Mouse (Mus musculus) MEL (cell line): Measurements from ENCODE around the gene Npc2. TPM values are rescaled to one million over a fixed set of nuclear protein-coding genes. Genes with fewer than 3 reads are reported as not detected.

Experiments used
- DNase-seq: peaks from one replicate; pipeline ENCODE4 v3.0.0; 2011; ENCODE audit warnings: low read depth, low spot score
- H3K27ac ChIP-seq: 2 replicates; pipeline ENCODE4 v1.5.1; 2012; ENCODE audit warnings: low read depth, mild to moderate bottlenecking, control low read depth, low read length, moderate library complexity; ENCODE audit not compliant: control insufficient read depth
- H3K27me3 ChIP-seq, 2 experiments: fragments of 150-350 bp in 1 of 2; sonication (generic) in 1 of 2; 2 replicates each; pipeline ENCODE4 v1.6.1; 2012; ENCODE audit warnings: low read length in 2 of 2, mild to moderate bottlenecking in 2 of 2, improper control_type of control experiment in 1 of 2, moderate library complexity in 1 of 2; ENCODE audit not compliant: insufficient read depth in 2 of 2, control insufficient read depth in 1 of 2
- H3K36me3 ChIP-seq, 2 experiments: 2 replicates each; pipeline ENCODE4 v1.6.1; 2012 to 2014; ENCODE audit warnings: low read length in 2 of 2, improper control_type of control experiment in 1 of 2, inconsistent platforms in 1 of 2, mild to moderate bottlenecking in 1 of 2; ENCODE audit not compliant: insufficient read depth in 2 of 2, control insufficient read depth in 1 of 2
- H3K4me1 ChIP-seq, 2 experiments: fragments of 150-350 bp in 1 of 2; sonication (generic) in 1 of 2; 2 replicates each; pipeline ENCODE4 v1.6.1; 2012; ENCODE audit warnings: low read length in 2 of 2, improper control_type of control experiment in 1 of 2, mild to moderate bottlenecking in 1 of 2; ENCODE audit not compliant: insufficient read depth in 2 of 2, control insufficient read depth in 1 of 2
- H3K4me3 ChIP-seq, 2 experiments: fragments of 150-350 bp in 1 of 2; sonication (generic) in 1 of 2; 2 replicates each; pipeline ENCODE4 v1.5.1; 2012; ENCODE audit warnings: low read depth in 2 of 2, low read length in 2 of 2, mild to moderate bottlenecking in 2 of 2, moderate library complexity in 2 of 2, control low read depth in 1 of 2, improper control_type of control experiment in 1 of 2; ENCODE audit not compliant: control insufficient read depth in 1 of 2, insufficient read depth in 1 of 2
- H3K79me2 ChIP-seq: 2 replicates; pipeline ENCODE4 v1.6.1; 2012; ENCODE audit warnings: mild to moderate bottlenecking, low read length, moderate library complexity; ENCODE audit not compliant: control insufficient read depth, poor library complexity, insufficient read depth
- H3K9ac ChIP-seq: 2 replicates; pipeline ENCODE4 v1.6.1; 2012; ENCODE audit warnings: low read depth, mild to moderate bottlenecking, control low read depth, low read length, moderate library complexity; ENCODE audit not compliant: control insufficient read depth, poor library complexity, severe bottlenecking
- H3K9me3 ChIP-seq: fragments of 150-350 bp; sonication (generic); replicated peaks from 2 replicates; pipeline ENCODE4 v1.6.1; 2012; ENCODE audit warnings: mild to moderate bottlenecking, low read length, improper control_type of control experiment, moderate library complexity; ENCODE audit not compliant: insufficient read depth
- BHLHE40 ChIP-seq: IDR thresholded peaks from 2 replicates; pipeline ENCODE4 v1.6.1; 2012; ENCODE audit warnings: low read depth, mild to moderate bottlenecking, inconsistent platforms, low read length, improper control_type of control experiment, borderline replicate concordance
- CHD1 ChIP-seq: IDR thresholded peaks from 2 replicates; pipeline ENCODE4 v1.6.1; 2012; ENCODE audit warnings: low read depth, mild to moderate bottlenecking, inconsistent platforms, low read length, improper control_type of control experiment
- EP300 ChIP-seq, 2 experiments: IDR thresholded peaks; 2 replicates each; pipeline ENCODE4 v1.6.1; 2011; ENCODE audit warnings: improper control_type of control experiment in 2 of 2, low read length in 2 of 2, low read depth in 1 of 2, mild to moderate bottlenecking in 1 of 2
- GABPA ChIP-seq: IDR thresholded peaks from 2 replicates; pipeline ENCODE4 v1.6.1; 2012; ENCODE audit warnings: low read depth, mild to moderate bottlenecking, inconsistent platforms, low read length, improper control_type of control experiment, moderate library complexity
- JUND ChIP-seq: IDR thresholded peaks from 2 replicates; pipeline ENCODE4 v1.6.1; 2011; ENCODE audit warnings: low read depth, mild to moderate bottlenecking, improper control_type of control experiment, low read length
- KAT2A ChIP-seq: conservative IDR thresholded peaks from 2 replicates; pipeline ENCODE4 v1.6.1; 2012; ENCODE audit warnings: low read depth, low read length, improper control_type of control experiment, inconsistent platforms
- MAFK ChIP-seq: IDR thresholded peaks from 2 replicates; pipeline ENCODE4 v1.6.1; 2011; ENCODE audit warnings: low read depth, mild to moderate bottlenecking, low read length, improper control_type of control experiment, borderline replicate concordance
- MAX ChIP-seq: IDR thresholded peaks from 2 replicates; pipeline ENCODE4 v1.6.1; 2011; ENCODE audit warnings: low read length, improper control_type of control experiment
- MEF2A ChIP-seq: IDR thresholded peaks from 2 replicates; pipeline ENCODE4 v1.6.1; 2014; ENCODE audit warnings: low read depth, mild to moderate bottlenecking, inconsistent platforms, low read length, improper control_type of control experiment; ENCODE audit not compliant: poor library complexity, insufficient replicate concordance, severe bottlenecking; ENCODE audit errors: extremely low read depth
- MXI1 ChIP-seq: IDR thresholded peaks from 2 replicates; pipeline ENCODE4 v1.6.1; 2011; ENCODE audit warnings: mild to moderate bottlenecking, low read depth, low read length, improper control_type of control experiment
- NELFE ChIP-seq: IDR thresholded peaks from 2 replicates; pipeline ENCODE4 v1.6.1; 2011; ENCODE audit warnings: low read depth, low read length, improper control_type of control experiment
- NRF1 ChIP-seq: IDR thresholded peaks from 2 replicates; pipeline ENCODE4 v1.6.1; 2014; ENCODE audit warnings: low read depth, mild to moderate bottlenecking, inconsistent platforms, low read length, improper control_type of control experiment, moderate library complexity; ENCODE audit not compliant: poor library complexity, insufficient read depth, severe bottlenecking
- POLR2A ChIP-seq, 2 experiments: IDR thresholded peaks; 2 replicates each; pipeline ENCODE4 v1.6.1; 2011 to 2012; ENCODE audit warnings: low read length in 2 of 2, mild to moderate bottlenecking in 2 of 2, control low read depth in 1 of 2, improper control_type of control experiment in 1 of 2, low read depth in 1 of 2, moderate library complexity in 1 of 2; ENCODE audit not compliant: control insufficient read depth in 1 of 2, insufficient read depth in 1 of 2, poor library complexity in 1 of 2
- POLR2AphosphoS2 ChIP-seq: IDR thresholded peaks from 2 replicates; pipeline ENCODE4 v1.6.1; 2011; ENCODE audit warnings: low read length, improper control_type of control experiment
- POLR2AphosphoS5 ChIP-seq: IDR thresholded peaks from 2 replicates; pipeline ENCODE4 v1.6.1; 2012; ENCODE audit warnings: low read depth, borderline replicate concordance, mild to moderate bottlenecking, inconsistent platforms, low read length, moderate library complexity, mixed read lengths
- RAD21 ChIP-seq: IDR thresholded peaks from 2 replicates; pipeline ENCODE4 v1.6.1; 2011; ENCODE audit warnings: mild to moderate bottlenecking, low read depth, low read length, improper control_type of control experiment
- SIN3A ChIP-seq: IDR thresholded peaks from 2 replicates; pipeline ENCODE4 v1.6.1; 2012; ENCODE audit warnings: low read length, improper control_type of control experiment, inconsistent platforms
- TBP ChIP-seq: IDR thresholded peaks from 2 replicates; pipeline ENCODE4 v1.8.0; 2011; ENCODE audit warnings: low read depth, low read length, improper control_type of control experiment
- TCF12 ChIP-seq: IDR thresholded peaks from 2 replicates; pipeline ENCODE4 v1.6.1; 2014; ENCODE audit warnings: low read depth, mild to moderate bottlenecking, inconsistent platforms, low read length, improper control_type of control experiment, moderate library complexity
- USF1 ChIP-seq: IDR thresholded peaks from 2 replicates; pipeline ENCODE4 v1.6.1; 2014; ENCODE audit warnings: low read depth, mild to moderate bottlenecking, inconsistent platforms, low read length, improper control_type of control experiment, moderate library complexity
- ZMIZ1 ChIP-seq: IDR thresholded peaks from 2 replicates; pipeline ENCODE4 v1.6.1; 2012; ENCODE audit warnings: low read depth, mild to moderate bottlenecking, inconsistent platforms, low read length, improper control_type of control experiment, moderate library complexity
- ZNF384 ChIP-seq: IDR thresholded peaks from 2 replicates; pipeline ENCODE4 v1.6.1; 2012; ENCODE audit warnings: low read depth, mild to moderate bottlenecking, inconsistent platforms, low read length, improper control_type of control experiment
- polyA plus RNA-seq, 2 experiments: library from polyadenylated mRNA; stranded (reverse) in 1 of 2; unstranded in 1 of 2; fragments of >175 nt in 1 of 2; fragments of >200 nt in 1 of 2; gene quantifications; 2 replicates each; pipeline versions ENCODE4 v1.2.1 to v1.2.4; 2012; ENCODE audit warnings: low replicate concordance in 2 of 2, low read depth in 1 of 2; ENCODE audit not compliant: insufficient read length in 2 of 2, insufficient read depth in 1 of 2, missing spikeins in 1 of 2
- total RNA-seq: library from RNA; depleted of rRNA; stranded (reverse); fragments of 300-350 nt; gene quantifications from 2 replicates; pipeline ENCODE4 v1.2.3, GENCODE M21; 2012

Gene Npc2
- total and polyA plus RNA-seq, 3 experiments = 48.9 to 63.1 TPM; not detected in 1

GRCm38 (mm10) chr12:84799086-84799485 lies 26.1 kb upstream of the Npc2 start:
- Histone ChIP-seq H3K9ac (no peak overlapping the region), H3K27ac (no peak overlapping the region), H3K9me3 (no peaks in the 10 kb centered on the region), H3K4me3 (no peak overlapping the region), H3K79me2 (no peaks in the 10 kb centered on the region), H3K27me3 (peaks cover 6 to 15% of the 10 kb centered on the region in 2 experiments; a peak in 2 of 4 replicates), H3K36me3 (no peaks in the 10 kb centered on the region), H3K4me1 (peaks cover 0 to 5% of the 10 kb centered on the region in 2 experiments; a peak in 1 of 4 replicates)
- DNase-seq = no peak
- no peak for TF ChIP-seq ZMIZ1
- no peak for TF ChIP-seq POLR2A (IDR thresholded peaks at IDR 0.05; ENCODE audit: control insufficient read depth in 1 of 2, insufficient read depth in 1 of 2, low read depth in 1 of 2, low read length in 2 of 2, poor library complexity in 1 of 2)
- no peak for TF ChIP-seq MAFK
- no peak for TF ChIP-seq POLR2AphosphoS2
- TF ChIP-seq USF1 = no peak
- TF ChIP-seq BHLHE40 = no peak
- no peak for TF ChIP-seq CHD1

GRCm38 (mm10) chr12:84794647-84795046 lies 21.7 kb upstream of the Npc2 start:
- no peak for TF ChIP-seq MEF2A
- TF ChIP-seq JUND = no peak
- no peak for TF ChIP-seq KAT2A
- TF ChIP-seq POLR2AphosphoS5 = no peak
- no peak for TF ChIP-seq GABPA
- no peak for DNase-seq
- Histone ChIP-seq H3K4me1 (no peaks in the 10 kb centered on the region), H3K36me3 (no peaks in the 10 kb centered on the region), H3K9me3 (no peaks in the 10 kb centered on the region), H3K27me3 (peaks cover 9 to 15% of the 10 kb centered on the region in 2 experiments; a peak in 3 of 4 replicates), H3K4me3 (no peak overlapping the region), H3K9ac (no peak overlapping the region), H3K27ac (no peak overlapping the region), H3K79me2 (no peaks in the 10 kb centered on the region)

GRCm38 (mm10) chr12:84792629-84793028 lies 19.7 kb upstream of the Npc2 start:
- Histone ChIP-seq H3K4me3 (no peak overlapping the region), H3K9ac (no peak overlapping the region), H3K27me3 (peaks cover 8 to 12% of the 10 kb centered on the region in 2 experiments; a peak in 3 of 4 replicates), H3K27ac (no peak overlapping the region), H3K4me1 (no peaks in the 10 kb centered on the region), H3K79me2 (no peaks in the 10 kb centered on the region), H3K36me3 (no peaks in the 10 kb centered on the region), H3K9me3 (no peaks in the 10 kb centered on the region)
- no peak for TF ChIP-seq TCF12
- no peak for TF ChIP-seq POLR2AphosphoS5
- no peak for TF ChIP-seq POLR2A (IDR thresholded peaks at IDR 0.05; ENCODE audit: control insufficient read depth in 1 of 2, insufficient read depth in 1 of 2, low read depth in 1 of 2, low read length in 2 of 2, poor library complexity in 1 of 2)
- no peak for TF ChIP-seq GABPA
- TF ChIP-seq JUND = no peak
- TF ChIP-seq SIN3A = no peak
- no peak for TF ChIP-seq TBP
- no peak for TF ChIP-seq MXI1
- no peak for TF ChIP-seq NELFE
- no peak for TF ChIP-seq ZMIZ1
- no peak for TF ChIP-seq MAX
- TF ChIP-seq RAD21 = no peak
- TF ChIP-seq EP300 (IDR thresholded peaks at IDR 0.05; ENCODE audit: low read depth in 1 of 2, low read length in 2 of 2) = no peak
- no peak for TF ChIP-seq MEF2A
- no peak for TF ChIP-seq ZNF384
- TF ChIP-seq NRF1 = no peak
- no peak for DNase-seq
